Mouse (Mus musculus): ENCODE results near the gene Alx3.

Alx3 gene

DNA sequence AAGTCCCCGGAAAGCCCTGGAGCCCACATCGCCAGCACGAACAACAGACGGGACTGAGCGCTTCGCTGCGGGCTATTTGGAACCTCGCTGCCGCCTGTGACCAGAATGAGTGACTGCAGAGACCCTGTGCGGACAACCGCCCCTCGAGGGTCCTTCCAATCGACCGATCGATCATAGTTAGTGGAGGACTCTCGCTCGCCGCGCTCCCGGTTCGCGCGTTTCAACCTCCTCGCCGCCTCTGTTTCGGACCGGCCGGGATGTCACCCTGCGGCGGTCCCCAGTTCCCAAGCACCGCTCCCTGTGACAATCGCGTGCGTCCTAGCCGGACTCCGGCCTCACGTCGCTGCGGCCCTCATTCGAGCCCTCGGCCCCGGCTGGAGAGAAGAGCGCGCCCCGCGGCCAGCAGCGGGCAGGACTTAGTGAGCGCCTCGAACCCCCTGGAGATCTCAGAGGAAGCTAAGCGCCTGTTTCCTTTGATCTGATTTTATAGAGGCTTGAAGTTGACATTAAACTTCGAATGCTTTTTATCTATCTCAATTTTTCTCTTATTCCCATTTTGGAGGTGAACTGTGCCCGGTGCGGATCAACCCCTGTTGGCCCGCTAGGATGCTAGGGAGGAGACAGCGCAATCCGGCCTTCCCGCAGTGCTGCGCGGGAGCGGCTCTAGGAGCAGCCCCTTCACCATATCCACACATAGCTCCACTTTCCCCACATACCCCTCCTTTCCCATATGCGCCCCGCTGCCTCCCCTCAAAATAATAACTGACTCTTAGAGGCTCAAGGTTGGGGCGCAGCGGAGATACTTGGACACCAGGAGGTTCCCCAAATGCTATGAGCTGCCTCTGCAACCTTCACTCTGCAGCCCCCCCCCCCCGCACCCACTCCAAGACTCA is 11.7 kb upstream of the Alx3 start:
- DNase-seq (ENCODE audit: low read depth, low spot score) = no peak

DNA sequence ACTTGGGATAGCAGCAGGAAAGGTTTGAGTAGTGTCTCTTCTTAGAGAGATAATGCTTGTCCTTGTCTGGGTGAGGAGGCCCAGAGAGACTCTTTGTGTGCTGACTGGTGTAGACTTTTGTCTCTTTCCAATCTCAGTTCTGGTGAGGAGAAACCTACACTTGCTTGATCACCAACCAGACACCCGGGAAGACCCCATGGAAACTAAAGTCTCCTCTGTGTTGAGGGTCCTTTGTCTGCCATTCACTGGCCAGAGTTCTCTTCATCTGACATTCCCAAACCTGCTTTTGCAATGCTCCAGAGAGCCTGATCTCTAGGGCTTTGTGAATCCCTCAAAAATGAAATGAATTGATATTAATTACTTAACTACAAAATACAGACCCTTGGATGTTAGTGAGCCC is 10.9 kb upstream of the Alx3 start:
- no peak for DNase-seq (ENCODE audit: low read depth, low spot score)

DNA sequence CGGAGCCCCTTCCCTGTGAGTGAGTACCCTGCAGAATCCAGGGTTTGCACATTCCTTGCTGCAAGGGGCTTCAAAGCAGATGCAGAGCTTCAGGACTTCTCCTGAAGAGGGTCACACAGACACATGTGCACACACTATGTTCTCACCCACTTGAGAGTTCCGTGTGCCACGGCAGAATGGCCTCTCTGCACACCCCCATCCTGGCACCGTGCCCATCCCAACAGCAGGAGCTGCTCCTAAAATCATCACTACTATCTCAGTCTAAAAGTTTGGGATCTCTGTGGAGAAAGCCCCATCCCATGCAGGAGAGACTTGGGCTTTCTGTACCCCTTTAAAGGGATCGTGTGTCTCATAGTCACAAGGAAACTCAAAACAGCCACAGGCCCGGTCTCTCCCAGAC is 8.3 kb upstream of the Alx3 start:
- no peak for DNase-seq (ENCODE audit: low read depth, low spot score)

DNA sequence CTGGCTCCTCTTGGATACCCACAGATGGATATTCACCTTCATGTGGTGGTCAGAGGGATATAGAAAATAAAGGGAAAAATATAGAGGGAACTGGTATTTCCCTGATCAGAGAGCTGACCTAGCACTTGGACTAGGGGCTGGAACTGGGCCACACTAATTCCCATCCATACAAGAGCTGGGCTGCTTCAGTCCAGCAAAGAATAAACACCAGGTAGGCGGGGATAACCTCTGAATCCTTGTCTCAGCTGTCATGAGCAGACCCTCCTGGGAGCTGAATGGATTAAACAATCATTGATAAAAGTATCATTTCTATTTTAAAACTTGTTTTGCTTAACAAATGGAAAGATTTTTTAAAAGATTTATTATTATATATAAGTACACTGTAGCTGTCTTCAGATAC is 3.2 kb upstream of the Alx3 start:
- DNase-seq (ENCODE audit: low read depth, low spot score) = no peak

DNA sequence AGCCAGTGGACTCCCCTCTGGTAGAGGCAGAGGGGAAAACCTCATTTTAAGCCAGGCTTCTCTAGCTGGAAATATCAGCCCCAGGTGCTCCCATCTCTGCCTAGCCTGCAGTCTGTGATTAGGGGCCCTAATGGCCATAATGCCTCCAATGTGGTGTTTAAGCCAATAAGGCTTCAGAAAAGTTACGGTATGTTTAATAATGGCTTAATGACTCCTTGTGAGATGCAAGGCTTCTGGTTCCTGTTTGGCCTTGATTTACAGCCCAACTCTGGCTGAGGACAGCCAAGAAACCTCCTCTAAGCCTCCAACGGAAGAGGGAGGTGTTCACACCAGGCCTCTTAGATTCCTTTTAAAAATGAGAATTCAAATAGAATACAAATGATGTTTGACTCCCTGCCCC is 1.2 kb upstream of the Alx3 start:
- DNase-seq (ENCODE audit: low read depth, low spot score) = no peak

DNA sequence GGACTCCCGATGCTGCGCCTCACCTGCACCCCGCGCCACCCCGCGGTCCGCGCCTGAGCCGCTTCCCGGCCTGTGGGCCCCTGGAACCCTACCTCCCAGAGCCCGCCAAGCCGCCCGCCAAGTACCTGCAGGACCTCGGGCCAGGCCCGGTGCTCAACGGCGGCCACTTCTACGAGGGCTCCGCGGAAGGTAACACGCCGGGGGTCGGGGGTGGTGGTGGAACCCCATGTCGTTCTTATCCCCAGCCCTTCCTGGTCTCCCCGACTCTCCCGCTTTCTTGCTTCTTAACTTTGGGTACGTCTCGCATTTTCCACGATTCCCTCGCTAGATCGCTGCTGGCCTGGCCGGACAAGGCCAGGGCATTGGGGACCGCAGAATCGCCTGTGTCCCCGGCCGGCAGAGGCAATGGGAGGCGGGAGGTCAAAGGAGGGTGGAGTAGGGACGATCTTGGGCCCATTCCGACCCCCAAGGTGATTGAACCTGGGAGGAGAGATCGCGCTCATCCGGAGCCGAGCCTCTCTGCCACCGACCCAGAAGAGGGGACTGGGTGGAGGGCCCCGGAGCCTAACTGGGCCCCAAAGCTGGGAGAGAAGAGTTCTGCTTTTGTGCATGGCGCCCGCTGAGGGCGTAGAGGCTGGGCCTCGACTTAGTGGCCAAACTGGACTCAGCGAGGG is 570 bp downstream of the Alx3 start:
- no peak for DNase-seq (ENCODE audit: low read depth, low spot score)

DNA sequence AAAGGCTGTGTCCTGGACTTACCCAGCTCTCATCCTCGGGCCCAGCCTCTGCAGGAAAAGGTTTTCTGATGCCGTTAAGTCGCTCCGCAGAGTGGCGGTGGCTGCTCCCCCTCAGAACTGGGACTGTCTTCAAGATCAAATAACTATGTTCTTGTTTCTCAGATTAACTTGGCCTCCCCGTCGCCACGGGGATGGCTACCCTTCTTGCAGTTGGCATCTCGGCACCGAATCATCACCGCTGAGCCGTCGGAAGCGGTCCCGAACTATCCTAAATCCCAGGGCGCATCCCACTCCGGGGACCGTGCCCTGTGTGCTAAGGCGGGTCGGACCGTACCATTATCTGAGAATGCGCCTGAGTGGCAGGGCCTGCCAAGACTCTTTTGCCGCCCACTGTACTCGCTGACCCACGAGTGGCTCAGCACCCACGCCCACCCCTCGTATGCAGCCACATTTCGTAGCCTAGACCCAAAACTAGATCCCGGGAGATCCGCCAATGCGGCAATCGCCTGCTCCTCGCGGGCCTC is 1.2 kb downstream of the Alx3 start:
- DNase-seq (ENCODE audit: low read depth, low spot score) = no peak

DNA sequence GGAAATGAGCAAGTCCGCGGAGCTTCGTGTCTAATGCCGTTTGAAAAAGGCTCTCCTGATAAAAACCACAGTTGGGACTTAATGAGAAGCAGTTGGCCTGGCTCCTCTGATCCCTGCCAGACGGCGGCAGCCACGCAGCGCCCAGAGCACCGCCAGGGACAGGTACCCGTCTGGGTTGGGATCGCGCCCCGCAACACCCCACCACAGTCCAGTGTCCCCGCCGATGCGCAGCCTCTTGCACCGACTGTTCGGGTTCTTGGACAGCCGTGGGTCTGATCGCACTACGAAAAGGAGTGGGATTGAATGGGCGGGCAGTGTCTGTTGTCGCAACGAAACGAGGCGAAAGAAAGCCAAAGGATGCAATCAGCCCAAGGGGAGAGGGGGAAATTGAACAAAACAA is 1.7 kb downstream of the Alx3 start:
- no peak for DNase-seq (ENCODE audit: low read depth, low spot score)

DNA sequence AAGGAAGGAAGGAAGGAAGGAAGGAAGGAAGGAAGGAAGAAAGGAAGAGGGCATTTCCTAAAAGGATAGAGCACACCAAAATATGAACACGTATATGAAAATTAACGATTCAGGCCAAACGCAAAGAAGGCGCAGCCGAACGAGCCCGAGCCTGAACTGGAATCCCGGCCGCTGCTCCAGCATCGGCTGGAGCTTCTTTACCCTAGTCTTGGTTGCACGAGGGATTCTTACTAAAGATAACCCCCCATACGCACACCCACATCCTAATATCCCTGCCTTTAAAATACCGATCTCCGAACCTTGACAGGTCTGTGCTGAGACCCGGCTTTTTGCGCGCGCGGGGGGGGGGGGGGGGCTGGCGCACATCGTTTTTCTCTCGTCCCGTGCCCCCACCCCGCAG is 2.3 kb downstream of the Alx3 start:
- DNase-seq (ENCODE audit: low read depth, low spot score) = no peak

DNA sequence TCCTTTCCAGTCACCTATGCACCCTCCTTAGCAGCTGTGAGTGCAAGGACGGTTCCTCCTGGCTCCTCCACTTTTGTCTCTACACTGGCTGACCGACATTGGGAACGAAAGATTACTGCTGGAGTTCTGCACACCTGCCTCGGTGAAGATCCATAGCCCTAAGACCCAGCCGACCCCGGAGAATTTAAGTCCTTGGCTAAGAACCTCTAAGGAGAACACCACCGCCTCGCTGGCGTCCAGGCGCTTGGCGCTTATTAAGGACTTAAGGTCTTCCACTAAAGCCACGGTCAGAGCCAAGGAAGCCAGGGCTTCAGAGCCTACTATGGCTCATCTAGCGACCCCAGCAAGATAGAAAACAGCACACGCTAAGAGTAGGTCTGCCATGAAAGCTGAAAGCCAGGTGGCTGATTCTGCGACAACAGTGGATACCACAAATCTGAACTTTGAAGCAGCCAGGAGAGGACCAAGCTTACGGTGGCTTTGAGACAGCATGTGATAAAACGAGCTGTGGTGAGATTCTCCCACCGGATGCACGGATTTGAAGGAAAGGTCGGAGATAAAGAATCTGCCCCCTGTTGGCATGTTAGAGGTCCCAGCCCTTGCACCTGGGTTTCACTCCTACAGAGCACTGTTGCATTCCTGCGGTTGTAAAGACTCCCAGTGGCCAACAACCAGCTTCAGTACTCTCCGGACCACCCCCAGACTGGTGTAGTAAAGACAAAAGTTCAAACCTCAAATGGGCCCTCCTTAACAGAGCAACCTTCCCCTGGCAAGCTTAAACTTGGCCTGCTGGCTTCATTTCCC is 3.0 kb downstream of the Alx3 start:
- no peak for DNase-seq (ENCODE audit: low read depth, low spot score)

DNA sequence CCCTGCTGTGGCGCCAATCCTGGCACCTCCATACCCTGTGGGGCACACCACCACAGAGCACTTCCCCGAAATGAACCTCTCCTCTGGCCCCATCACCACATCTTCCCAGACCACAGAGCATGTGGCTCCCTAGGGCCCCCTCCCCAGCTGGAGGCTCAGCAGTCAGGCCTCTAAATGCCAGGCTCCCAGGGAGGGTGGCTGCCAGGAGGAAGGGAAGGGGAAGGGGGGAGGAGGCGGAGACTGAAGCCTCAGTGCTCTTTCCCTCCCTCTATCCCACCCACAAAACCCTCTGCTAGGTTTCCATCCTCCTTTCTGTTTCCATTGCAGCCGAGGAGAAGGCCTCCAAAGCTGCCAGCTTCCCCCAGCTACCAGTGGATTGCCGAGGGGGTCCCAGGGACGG is 5.3 kb downstream of the Alx3 start:
- DNase-seq (ENCODE audit: low read depth, low spot score) = no peak

DNA sequence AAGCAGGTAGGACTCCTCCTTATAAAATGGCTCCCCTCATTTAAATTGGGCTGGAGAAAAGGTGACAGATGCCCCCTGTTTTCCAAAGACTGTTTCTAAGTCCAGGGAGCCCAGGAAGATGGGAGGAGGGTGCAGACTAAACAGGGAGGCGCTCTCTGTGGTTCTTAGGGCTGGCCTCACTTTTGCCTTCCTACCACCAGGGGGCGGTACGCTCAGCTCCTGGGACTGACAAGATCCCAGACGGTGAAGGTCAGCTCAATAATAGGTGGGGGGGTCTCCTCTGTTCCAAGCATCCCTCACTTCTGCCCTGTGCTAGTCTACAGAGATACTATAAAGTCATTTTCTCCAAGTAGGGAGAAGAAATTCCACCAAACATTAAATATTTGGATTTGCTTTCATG is 10.5 kb downstream of the Alx3 start:
- no peak for DNase-seq (ENCODE audit: low read depth, low spot score)

DNA sequence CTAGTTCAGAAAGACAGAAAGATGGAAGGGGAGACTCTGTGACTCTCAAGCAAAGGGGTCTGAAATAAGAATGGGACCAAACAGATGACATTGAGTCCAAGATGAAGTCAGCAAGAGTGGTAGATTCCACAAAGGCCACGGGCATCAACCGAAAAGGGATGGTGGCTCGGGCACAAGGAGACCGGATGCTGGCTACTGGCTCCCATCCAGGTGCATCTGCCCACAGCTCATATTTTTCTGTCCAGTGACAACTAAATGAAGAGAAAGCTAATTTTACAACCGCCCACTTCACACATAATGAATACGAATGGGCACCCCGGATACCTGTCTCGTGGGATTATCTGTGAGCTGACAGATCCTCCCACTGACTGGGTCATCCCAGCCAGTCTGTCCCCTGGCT is 12.4 kb downstream of the Alx3 start:
- DNase-seq (ENCODE audit: low read depth, low spot score) = no peak

DNA sequence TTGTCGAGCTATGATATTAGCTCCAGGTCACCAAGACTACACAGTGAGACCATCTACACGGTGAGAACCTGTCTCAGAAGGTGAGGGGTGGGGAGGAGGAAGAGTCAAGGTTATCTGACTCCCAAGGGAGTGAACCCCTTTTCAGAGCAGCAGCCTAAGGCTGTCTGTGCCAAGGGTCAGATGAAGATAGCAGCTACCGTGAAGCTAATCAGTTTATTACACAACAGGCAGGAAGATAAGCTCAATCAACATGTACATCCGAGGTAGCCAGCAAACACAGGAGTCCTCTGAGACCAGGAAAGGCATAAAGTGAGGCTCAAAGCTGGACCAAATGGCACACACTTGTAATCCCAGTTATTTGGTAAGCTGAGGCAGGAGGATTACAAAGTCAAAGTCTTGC is 14.0 kb downstream of the Alx3 start:
- no peak for DNase-seq (ENCODE audit: low read depth, low spot score)

DNA sequence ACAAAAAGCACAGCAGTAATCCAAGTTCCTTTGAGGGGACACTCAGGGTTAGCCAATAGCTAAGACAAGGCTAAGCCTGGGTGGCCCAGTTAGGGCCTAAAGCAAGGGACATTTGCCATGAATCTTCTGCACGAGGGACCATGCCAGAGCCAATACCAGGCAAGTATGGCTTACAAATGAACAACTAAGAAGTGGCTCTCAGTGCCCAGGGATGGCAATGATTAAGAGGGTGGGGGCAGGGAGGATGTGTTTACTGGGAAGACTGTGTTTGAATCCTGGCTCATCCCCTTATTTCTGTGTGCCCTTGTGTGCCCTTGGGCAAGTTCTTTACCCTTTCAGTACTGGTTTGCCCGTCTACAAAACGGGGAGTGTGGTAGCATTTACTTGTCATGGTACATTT is 14.5 kb downstream of the Alx3 start:
- DNase-seq (ENCODE audit: low read depth, low spot score) = no peak

DNA sequence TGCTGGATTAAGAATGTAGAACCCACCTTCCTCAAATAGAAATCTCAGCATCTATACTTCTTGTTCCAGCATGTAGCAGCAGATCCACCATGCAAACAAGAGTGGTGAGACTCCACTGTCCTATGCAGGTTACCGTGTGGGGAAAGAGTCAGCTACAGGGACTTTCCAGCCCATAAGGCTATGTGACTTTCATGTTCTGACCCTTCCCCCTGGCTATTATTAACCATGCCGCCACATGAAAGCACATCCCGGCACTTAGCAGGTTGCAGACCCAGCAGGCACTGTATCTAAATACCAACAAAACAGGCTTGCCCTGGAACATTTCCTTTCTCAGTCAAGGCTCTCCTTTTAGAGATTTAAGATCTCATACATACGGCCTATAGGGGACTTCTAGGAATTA is 16.6 kb downstream of the Alx3 start:
- DNase-seq (ENCODE audit: low read depth, low spot score) = no peak

DNA sequence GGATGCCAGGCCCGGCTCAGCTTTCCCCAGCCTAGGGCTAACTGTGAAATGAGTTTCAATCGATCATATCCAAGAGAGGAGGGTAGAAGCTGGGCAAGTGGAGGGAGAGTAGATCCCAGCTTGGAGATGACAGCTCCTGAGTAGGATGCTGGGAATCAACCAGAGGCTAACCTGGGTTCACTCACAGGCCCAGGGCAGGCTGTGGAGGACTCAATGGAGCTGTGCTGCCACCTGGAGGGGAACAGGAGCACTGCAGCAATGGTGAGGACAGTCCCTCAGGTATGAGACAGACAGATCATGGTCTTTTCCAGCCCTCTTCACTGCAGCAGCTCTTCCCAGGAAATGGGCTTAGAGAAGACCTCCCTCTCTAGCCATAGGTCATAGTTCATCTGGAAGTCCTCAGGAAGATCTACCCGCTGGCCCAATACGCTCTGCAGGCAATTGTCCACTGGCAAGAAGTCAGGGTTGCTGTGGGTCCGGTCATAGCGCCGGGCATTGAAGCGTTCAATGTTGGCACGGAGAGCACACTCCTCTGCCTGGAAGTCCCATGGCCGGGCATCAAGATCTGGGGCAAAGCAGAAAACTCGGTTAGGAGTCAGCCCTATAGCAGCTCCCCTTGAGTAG is 18.2 kb downstream of the Alx3 start:
- DNase-seq (ENCODE audit: low read depth, low spot score) = no peak

DNA sequence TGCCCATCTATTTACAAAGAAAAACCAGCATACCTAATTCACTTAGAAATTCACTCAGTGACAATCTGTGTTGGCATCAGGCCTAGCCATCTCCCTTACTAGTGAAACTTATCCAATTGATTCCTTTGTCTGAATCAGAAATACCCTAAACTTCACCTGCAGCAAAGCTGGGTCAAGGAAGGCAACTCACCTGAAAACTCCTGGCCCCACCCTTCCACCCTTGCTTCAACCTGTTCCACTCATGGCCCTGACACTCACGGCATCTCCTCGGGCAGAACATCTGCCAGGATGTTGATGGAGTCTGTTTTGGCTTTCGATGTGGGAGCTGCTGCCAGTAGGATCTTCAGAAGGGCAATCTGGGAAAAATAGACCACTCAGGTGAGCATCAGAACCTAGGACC is 23.0 kb downstream of the Alx3 start:
- DNase-seq (ENCODE audit: low read depth, low spot score) = no peak

DNA sequence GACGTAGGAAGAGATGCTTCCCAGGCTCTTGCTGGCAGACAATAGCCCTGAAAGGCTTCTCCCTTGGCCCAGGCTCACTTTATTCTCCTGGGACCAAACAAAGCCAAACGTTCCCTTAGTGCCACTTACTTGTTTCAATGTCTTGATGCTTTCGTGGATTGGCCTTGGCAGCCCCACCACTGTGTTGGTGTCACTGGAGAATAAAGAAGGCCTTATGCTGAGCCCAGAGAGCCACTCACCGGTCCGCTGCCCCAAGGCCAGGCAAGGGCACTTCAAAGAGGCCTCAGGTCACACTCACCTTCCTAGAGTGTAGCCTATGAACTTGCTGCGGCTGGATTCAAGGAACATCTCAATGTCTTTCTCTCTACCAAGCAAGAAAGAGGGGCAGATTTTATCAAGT is 25.1 kb downstream of the Alx3 start:
- no peak for DNase-seq (ENCODE audit: low read depth, low spot score)

DNA sequence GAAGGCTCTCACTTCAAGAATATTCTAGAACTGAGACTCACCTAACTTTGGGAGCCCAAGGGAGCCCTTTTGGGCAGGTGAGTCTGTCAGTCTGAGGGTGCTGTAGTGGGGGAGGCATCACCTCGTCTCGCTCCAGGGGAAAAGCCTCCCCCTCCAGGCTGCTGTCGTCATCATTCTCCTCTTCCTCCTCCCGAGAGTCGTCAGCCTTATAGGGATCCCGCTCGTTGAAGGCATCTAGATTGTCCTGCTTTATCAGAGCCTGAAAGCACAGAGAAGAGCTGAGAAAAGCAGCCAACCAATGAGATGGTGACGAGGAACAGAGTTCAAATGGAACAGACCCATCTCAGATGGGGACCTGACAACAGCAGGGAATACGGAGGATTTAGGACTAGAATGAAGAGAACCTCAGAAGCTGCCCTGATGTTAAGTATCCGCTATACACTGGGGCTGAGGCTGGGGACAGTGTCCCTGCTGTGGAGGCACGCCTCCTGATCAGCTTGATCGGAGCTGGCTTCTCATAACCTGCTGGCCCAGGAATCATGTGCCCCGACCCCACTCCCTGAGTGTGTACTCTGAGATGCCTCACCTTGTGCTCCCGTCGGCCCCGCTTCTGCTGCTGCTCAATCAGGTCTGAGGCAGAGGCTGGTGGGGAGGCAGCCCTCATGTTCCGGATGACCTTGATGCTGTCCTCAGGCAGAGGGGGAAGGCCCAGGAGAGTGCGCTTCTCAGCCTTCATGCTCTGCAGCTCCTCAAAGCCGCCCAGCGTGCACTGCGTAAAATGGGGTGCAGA is 26.6 kb downstream of the Alx3 start:
- DNase-seq (ENCODE audit: low read depth, low spot score) = no peak

DNA sequence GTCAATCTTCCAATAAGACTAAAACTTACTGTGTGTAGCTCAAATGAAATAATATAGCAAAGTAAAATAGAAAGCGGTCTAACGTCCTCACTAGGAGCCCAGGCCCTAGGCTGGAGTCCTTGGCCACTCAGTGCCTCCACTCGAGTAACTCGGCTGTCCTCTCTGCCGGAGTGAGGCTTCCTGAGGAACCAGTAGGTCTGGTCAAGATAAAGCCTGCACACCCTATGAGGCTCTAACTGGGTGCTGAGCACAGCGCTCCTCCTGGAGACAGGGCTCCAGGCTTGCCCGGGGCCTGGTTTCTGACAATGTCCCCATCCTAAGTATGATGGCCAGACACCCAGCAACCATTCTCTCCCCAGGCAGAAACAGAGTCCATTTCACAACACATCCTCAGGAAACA is 27.7 kb downstream of the Alx3 start:
- DNase-seq (ENCODE audit: low read depth, low spot score) = no peak

Data from brain, embryonic 18.5 days (tissue).